Mouse (Mus musculus) MN1 (cell line): ENCODE measurements around the gene 1700012P22Rik.

Source experiments
- DNase-seq: peaks from one replicate; pipeline ENCODE4 v3.0.0-alpha.2; 2016; ENCODE audit warnings: low spot score

The 1700012P22Rik gene

GRCm38 (mm10) chr4:144438672-144439071 lies at the start of gene 1700012P22Rik:
TSS of gene 1700012P22Rik (minus strand) at chr4:144438772.
- DNase-seq = no peak

GRCm38 (mm10) chr4:144468091-144468490 lies 29.5 kb upstream of the 1700012P22Rik start:
- no peak for DNase-seq

- no peak for DNase-seq
These were observed 26.6 kb upstream of the 1700012P22Rik start for GRCm38 (mm10) chr4:144465206-144465605.

- DNase-seq = no peak
These were observed 25.1 kb upstream of the 1700012P22Rik start, which contains the start of gene Aadacl3 for GRCm38 (mm10) chr4:144463656-144464055. TSS of gene Aadacl3 (minus strand) at chr4:144463756.

- no peak for DNase-seq
These were observed 14.6 kb upstream of the 1700012P22Rik start, which contains the start of gene Gm9944 for GRCm38 (mm10) chr4:144453217-144453616. TSS of gene Gm9944 (minus strand) at chr4:144453317.

GRCm38 (mm10) chr4:144448546-144448945 lies 10.0 kb upstream of the 1700012P22Rik start:
- no peak for DNase-seq

GRCm38 (mm10) chr4:144441582-144441981 lies 3.0 kb upstream of the 1700012P22Rik start:
- no peak for DNase-seq

GRCm38 (mm10) chr4:144441095-144441494 lies 2.5 kb upstream of the 1700012P22Rik start:
- no peak for DNase-seq

- no peak for DNase-seq
These were observed 5.4 kb downstream of the 1700012P22Rik start for GRCm38 (mm10) chr4:144433216-144433615.

GRCm38 (mm10) chr4:144430723-144431122 lies 7.8 kb downstream of the 1700012P22Rik start:
- no peak for DNase-seq

GRCm38 (mm10) chr4:144428868-144429267 lies 9.7 kb downstream of the 1700012P22Rik start:
- DNase-seq = no peak

GRCm38 (mm10) chr4:144424590-144424989 lies 14.0 kb downstream of the 1700012P22Rik start:
- DNase-seq = no peak

GRCm38 (mm10) chr4:144420644-144421043 lies 17.9 kb downstream of the 1700012P22Rik start:
- DNase-seq = no peak

GRCm38 (mm10) chr4:144408290-144408689 lies 30.3 kb downstream of the 1700012P22Rik start, which contains the start of gene Pramef12:
TSS of gene Pramef12 (minus strand) at chr4:144408464.
- DNase-seq = no peak

- DNase-seq = no peak
These were observed 32.3 kb downstream of the 1700012P22Rik start for GRCm38 (mm10) chr4:144406261-144406660.

GRCm38 (mm10) chr4:144404456-144405086 lies 34.0 kb downstream of the 1700012P22Rik start:
- DNase-seq = no peak

GRCm38 (mm10) chr4:144402712-144403111 lies 35.9 kb downstream of the 1700012P22Rik start:
- DNase-seq = no peak

GRCm38 (mm10) chr4:144396316-144396715 lies 42.3 kb downstream of the 1700012P22Rik start:
- no peak for DNase-seq

GRCm38 (mm10) chr4:144377911-144378310 lies 60.7 kb downstream of the 1700012P22Rik start, which contains the start of gene Pramef20:
TSS of gene Pramef20 (minus strand) at chr4:144377933.
- no peak for DNase-seq
